Mouse (Mus musculus) midbrain, embryonic 11.5 days (tissue): ENCODE data around the gene Gm47841. TPM values are rescaled to one million over a fixed set of nuclear protein-coding genes. Genes with fewer than 3 reads are reported as not detected.

Experiments used
- ATAC-seq: fragments of 200-750 bp; cut with Nextera tagmentation; 2 replicates; pipeline ENCODE4 v1.8.0; 2017; ENCODE audit warnings: moderate TSS enrichment, moderate library complexity; ENCODE audit not compliant: low FRiP score
- DNase-seq: peaks from one replicate; pipeline ENCODE4 v3.0.0; 2015; ENCODE audit warnings: low spot score; ENCODE audit errors: missing footprints
- H3K27ac ChIP-seq: fragments of 300-500 bp; sonication (generic); 2 replicates; pipeline ENCODE4 v1.5.1; 2014; ENCODE audit warnings: low read depth, low read length
- H3K27me3 ChIP-seq: fragments of 300-500 bp; sonication (generic); 2 replicates; pipeline ENCODE4 v1.6.1; 2014; ENCODE audit warnings: mild to moderate bottlenecking, low read length, moderate library complexity, mixed read lengths; ENCODE audit not compliant: control insufficient read depth, insufficient read depth
- H3K36me3 ChIP-seq: fragments of 300-500 bp; sonication (generic); 2 replicates; pipeline ENCODE4 v1.6.1; 2014; ENCODE audit warnings: mild to moderate bottlenecking, low read length, moderate library complexity, mixed read lengths; ENCODE audit not compliant: control insufficient read depth, insufficient read depth
- H3K4me1 ChIP-seq: fragments of 300-500 bp; sonication (generic); 2 replicates; pipeline ENCODE4 v1.6.1; 2014; ENCODE audit warnings: low read length; ENCODE audit not compliant: control insufficient read depth, insufficient read depth
- H3K4me2 ChIP-seq: fragments of 300-500 bp; sonication (generic); 2 replicates; pipeline ENCODE4 v1.6.1; 2014; ENCODE audit warnings: mild to moderate bottlenecking, moderate library complexity
- H3K4me3 ChIP-seq: fragments of 300-500 bp; sonication (generic); 2 replicates; pipeline ENCODE4 v1.5.1; 2014; ENCODE audit warnings: low read depth, low read length
- H3K9ac ChIP-seq: fragments of 300-500 bp; sonication (generic); 2 replicates; pipeline ENCODE4 v1.6.1; 2014; ENCODE audit warnings: low read length
- H3K9me3 ChIP-seq: fragments of 300-500 bp; sonication (generic); 2 replicates; pipeline ENCODE4 v1.6.1; 2016; ENCODE audit warnings: low read length; ENCODE audit not compliant: control insufficient read depth
- WGBS: fragments of 180-500 bp; shearing (Covaris S2); extraction: QIAGEN DNeasy Blood & Tissue Kit; methylation state at CpG from one replicate; pipeline ENCODE4 v1.1.7; 2014; 5-methylcytosine and 5-hydroxymethylcytosine counted together
- polyA plus RNA-seq: library from polyadenylated mRNA; unstranded; fragments of >200 nt; fragmentation: Nextera tagmentation; extraction: Ambion mirVana; gene quantifications from 2 replicates; pipeline ENCODE4 v1.2.1, GENCODE M21; 2014

Gene Gm47841
- polyA plus RNA-seq, 1 experiment from 2014 or later, result not detected

- Histone ChIP-seq H3K4me3 (peak overlapping the region; percentile 31), H3K9me3 (no peaks in the 10 kb centered on the region), H3K27me3 (peaks cover 31% of the 10 kb centered on the region), H3K36me3 (no peaks in the 10 kb centered on the region; the same call in 1 of the 2 replicates), H3K4me2 (peak overlapping the region; percentile 52), H3K9ac (peak overlapping the region; percentile 45), H3K4me1 (peaks cover 33% of the 10 kb centered on the region), H3K27ac (no peak overlapping the region)
- DNase-seq, result peak; percentile 93
- ATAC-seq, result 0 out of 2 replicates have a peak, but pooled peaks have one; percentile 25
- 15% methylated on average over 116 of the region's 120 CpGs for WGBS
Measured at GRCm38 (mm10) chr15:101052560-101053501, 5.6 kb upstream of the Gm47841 start.

GRCm38 (mm10) chr15:101051869-101052268, 4.7 kb upstream of the Gm47841 start:
- Histone ChIP-seq H3K36me3 (no peaks in the 10 kb centered on the region; the same call in 1 of the 2 replicates), H3K4me1 (peaks cover 37% of the 10 kb centered on the region), H3K27me3 (peaks cover 38% of the 10 kb centered on the region), H3K27ac (no peak overlapping the region), H3K4me3 (no peak overlapping the region), H3K9ac (no peak overlapping the region), H3K4me2 (no peak overlapping the region), H3K9me3 (no peaks in the 10 kb centered on the region)
- no peak for ATAC-seq
- no peak for DNase-seq
- 46% methylated on average over 10 of the region's 10 CpGs for WGBS

- ATAC-seq (no peak), DNase-seq (no peak)
- Histone ChIP-seq H3K9ac (no peak overlapping the region), H3K9me3 (no peaks in the 10 kb centered on the region), H3K27ac (no peak overlapping the region; the same call in 1 of the 2 replicates), H3K4me2 (no peak overlapping the region), H3K27me3 (peaks cover 47% of the 10 kb centered on the region), H3K4me1 (peaks cover 32% of the 10 kb centered on the region), H3K4me3 (no peak overlapping the region), H3K36me3 (no peaks in the 10 kb centered on the region; the same call in 1 of the 2 replicates)
- WGBS, result 52% methylated on average over 5 of the region's 5 CpGs
Measured at GRCm38 (mm10) chr15:101048338-101048896, 1.2 kb upstream of the Gm47841 start.

DNA sequence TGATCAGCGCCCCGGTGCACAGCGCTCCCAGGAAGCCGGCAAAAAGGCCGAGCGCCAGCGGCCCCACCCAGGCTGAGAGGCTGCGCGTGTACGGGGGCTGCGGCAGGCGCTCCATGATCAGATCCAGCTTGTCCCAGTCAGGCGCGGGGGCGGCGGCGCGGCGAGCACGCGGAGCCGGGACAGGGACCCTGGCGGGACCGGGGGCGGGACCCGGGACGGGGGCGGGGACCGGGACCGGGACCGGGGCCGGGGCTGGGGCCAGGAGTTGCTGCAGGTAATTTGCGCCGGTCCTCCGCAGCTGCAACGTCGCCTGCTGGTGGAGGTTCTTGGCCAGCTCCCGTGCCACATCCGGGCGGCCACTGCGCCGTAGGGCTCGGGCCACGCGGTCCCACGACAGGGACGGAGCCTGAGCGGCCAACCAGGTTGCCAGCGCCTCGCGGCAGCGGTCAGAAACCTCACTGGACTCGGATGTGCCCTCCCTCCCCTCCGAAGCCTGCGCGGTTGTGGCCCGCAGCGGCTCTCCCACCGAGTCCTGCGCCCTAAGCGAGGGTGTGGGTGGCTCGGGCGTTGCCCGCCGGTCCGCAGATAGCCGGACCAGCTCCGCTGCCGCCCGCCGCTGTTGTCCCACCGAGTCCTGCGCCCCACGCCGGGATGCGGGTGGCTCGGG, 537 bp downstream of the Gm47841 start:
- no peaks in the 10 kb centered on the region; the same call in 1 of the 2 replicates for H3K36me3 ChIP-seq
- H3K9ac ChIP-seq, result peak overlapping the region; percentile 63
- peak; percentile 49; the same call in 1 of the 2 replicates for ATAC-seq
- no peak overlapping the region for H3K27ac ChIP-seq
- H3K9me3 ChIP-seq, result no peaks in the 10 kb centered on the region
- H3K27me3 ChIP-seq, result peaks cover 38% of the 10 kb centered on the region
- peak overlapping the region; percentile 96 for H3K4me2 ChIP-seq
- peaks cover 19% of the 10 kb centered on the region for H3K4me1 ChIP-seq
- H3K4me3 ChIP-seq, result peak overlapping the region; percentile 48
- peak; percentile 95 for DNase-seq
- WGBS, result under 1% methylated on average over 70 of the region's 77 CpGs

DNA sequence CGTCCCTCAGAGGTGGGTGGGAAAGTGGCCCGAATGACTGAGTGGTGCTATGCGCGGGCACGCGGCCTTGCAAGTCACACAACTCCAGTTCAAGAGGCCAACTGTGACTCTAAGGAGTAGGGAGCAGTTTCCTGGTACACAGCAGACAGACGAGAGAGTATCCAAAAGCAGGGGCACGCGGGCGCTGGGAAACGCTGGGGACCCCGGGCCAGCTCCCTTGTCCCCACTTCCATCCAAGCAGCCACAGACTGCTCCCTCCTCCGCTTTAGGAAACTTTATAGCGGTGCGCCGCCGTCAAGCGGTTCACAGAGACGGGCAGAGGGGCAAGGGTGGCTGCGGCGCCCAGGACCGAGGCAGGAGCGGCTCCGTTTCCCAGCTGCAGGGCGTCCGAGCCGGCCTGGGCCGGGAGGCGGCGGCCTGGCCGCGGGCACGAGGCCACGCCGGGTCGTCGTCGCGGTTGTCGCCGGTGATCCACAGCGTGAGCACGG, 1.1 kb downstream of the Gm47841 start:
- WGBS, result 1% methylated on average over 43 of the region's 43 CpGs
- ATAC-seq, result no peak
- Histone ChIP-seq H3K36me3 (no peaks in the 10 kb centered on the region; the same call in none of the 2 replicates), H3K9ac (peak overlapping the region; percentile 63), H3K27ac (no peak overlapping the region), H3K27me3 (peaks cover 35% of the 10 kb centered on the region), H3K4me1 (peaks cover 17% of the 10 kb centered on the region), H3K4me3 (peak overlapping the region; percentile 48), H3K4me2 (peak overlapping the region; percentile 96), H3K9me3 (no peaks in the 10 kb centered on the region)
- DNase-seq, result peak; percentile 94

GRCm38 (mm10) chr15:101044531-101044930, 2.7 kb downstream of the Gm47841 start:
- H3K4me2 ChIP-seq, result no peak overlapping the region
- H3K4me3 ChIP-seq, result no peak overlapping the region
- no peak for ATAC-seq
- H3K27me3 ChIP-seq, result peaks cover 44% of the 10 kb centered on the region
- no peak overlapping the region for H3K9ac ChIP-seq
- no peak overlapping the region for H3K27ac ChIP-seq
- no peaks in the 10 kb centered on the region for H3K9me3 ChIP-seq
- DNase-seq, result no peak
- peaks cover 2% of the 10 kb centered on the region for H3K36me3 ChIP-seq
- peaks cover 17% of the 10 kb centered on the region for H3K4me1 ChIP-seq
- WGBS, result 28% methylated on average over 6 of the region's 6 CpGs

GRCm38 (mm10) chr15:101042613-101043012, 4.6 kb downstream of the Gm47841 start:
- Histone ChIP-seq H3K4me3 (no peak overlapping the region), H3K9me3 (no peaks in the 10 kb centered on the region), H3K36me3 (peaks cover 2% of the 10 kb centered on the region), H3K9ac (no peak overlapping the region), H3K4me2 (no peak overlapping the region), H3K27me3 (peaks cover 46% of the 10 kb centered on the region), H3K4me1 (peaks cover 17% of the 10 kb centered on the region), H3K27ac (no peak overlapping the region)
- 23% methylated on average over 6 of the region's 6 CpGs for WGBS
- ATAC-seq, result no peak
- peak; percentile 97 for DNase-seq

- H3K27me3 ChIP-seq, result peaks cover 41% of the 10 kb centered on the region
- H3K27ac ChIP-seq, result no peak overlapping the region
- 70% methylated on average over 6 of the region's 6 CpGs for WGBS
- peaks cover 12% of the 10 kb centered on the region for H3K4me1 ChIP-seq
- no peak for ATAC-seq
- DNase-seq, result no peak
- H3K4me3 ChIP-seq, result no peak overlapping the region
- H3K4me2 ChIP-seq, result no peak overlapping the region
- H3K36me3 ChIP-seq, result peaks cover 2% of the 10 kb centered on the region
- H3K9ac ChIP-seq, result no peak overlapping the region
- no peaks in the 10 kb centered on the region for H3K9me3 ChIP-seq
Measured at GRCm38 (mm10) chr15:101041966-101042365, 5.2 kb downstream of the Gm47841 start.
